Mouse (Mus musculus) forebrain, embryonic 11.5 days (tissue): Measurements from ENCODE around the gene Dock6. TPM values are rescaled to one million over a fixed set of nuclear protein-coding genes. Genes with fewer than 3 reads are reported as not detected.

Experiments used
- ATAC-seq: fragments of 200-750 bp; cut with Nextera tagmentation; replicated peaks from 2 replicates; pipeline ENCODE4 v1.8.0; 2017; ENCODE audit warnings: moderate TSS enrichment; ENCODE audit not compliant: low FRiP score
- DNase-seq: peaks from one replicate; pipeline ENCODE4 v3.0.0-alpha.2; 2017; ENCODE audit warnings: low spot score
- H3K27ac ChIP-seq: fragments of 300-500 bp; sonication (generic); 2 replicates; pipeline ENCODE4 v1.5.1; 2014; ENCODE audit warnings: low read depth, low read length
- H3K27me3 ChIP-seq: fragments of 300-500 bp; sonication (generic); 2 replicates; pipeline ENCODE4 v1.6.1; 2014; ENCODE audit warnings: mild to moderate bottlenecking, low read length, mixed read lengths; ENCODE audit not compliant: control insufficient read depth, insufficient read depth
- H3K36me3 ChIP-seq: fragments of 300-500 bp; sonication (generic); 2 replicates; pipeline ENCODE4 v1.6.1; 2014; ENCODE audit warnings: mild to moderate bottlenecking, low read length, moderate library complexity, mixed read lengths; ENCODE audit not compliant: control insufficient read depth, insufficient read depth
- H3K4me1 ChIP-seq: fragments of 300-500 bp; sonication (generic); replicated peaks from 2 replicates; pipeline ENCODE4 v1.6.1; 2014; ENCODE audit warnings: low read length, mixed read lengths; ENCODE audit not compliant: control insufficient read depth, insufficient read depth
- H3K4me2 ChIP-seq: fragments of 300-500 bp; sonication (generic); 2 replicates; pipeline ENCODE4 v1.6.1; 2014; ENCODE audit warnings: low read depth, mild to moderate bottlenecking, low read length, moderate library complexity, mixed read lengths; ENCODE audit not compliant: severe bottlenecking
- H3K4me3 ChIP-seq: fragments of 300-500 bp; sonication (generic); 2 replicates; pipeline ENCODE4 v1.5.1; 2014; ENCODE audit warnings: low read depth, low read length
- H3K9ac ChIP-seq: fragments of 300-500 bp; sonication (generic); 2 replicates; pipeline ENCODE4 v1.6.1; 2014; ENCODE audit warnings: low read length
- H3K9me3 ChIP-seq: fragments of 300-500 bp; sonication (generic); 2 replicates; pipeline ENCODE4 v1.6.1; 2016; ENCODE audit warnings: low read length, mixed read lengths; ENCODE audit not compliant: control insufficient read depth
- WGBS: fragments of 180-500 bp; shearing (Covaris S2); extraction: QIAGEN DNeasy Blood & Tissue Kit; methylation state at CpG from one replicate; pipeline ENCODE4 v1.1.7; 2014; 5-methylcytosine and 5-hydroxymethylcytosine counted together
- polyA plus RNA-seq: library from polyadenylated mRNA; unstranded; fragments of >200 nt; fragmentation: Nextera tagmentation; extraction: Ambion mirVana; gene quantifications from 2 replicates; pipeline ENCODE4 v1.2.1, GENCODE M21; 2014

Gene Dock6
- polyA plus RNA-seq, 1 experiment from 2014 or later = 27.5 TPM

GRCm38 (mm10) chr9:21808561-21808960 lies 43.9 kb downstream of the Dock6 start:
- WGBS = 61% methylated on average over 3 of the region's 3 CpGs

DNA sequence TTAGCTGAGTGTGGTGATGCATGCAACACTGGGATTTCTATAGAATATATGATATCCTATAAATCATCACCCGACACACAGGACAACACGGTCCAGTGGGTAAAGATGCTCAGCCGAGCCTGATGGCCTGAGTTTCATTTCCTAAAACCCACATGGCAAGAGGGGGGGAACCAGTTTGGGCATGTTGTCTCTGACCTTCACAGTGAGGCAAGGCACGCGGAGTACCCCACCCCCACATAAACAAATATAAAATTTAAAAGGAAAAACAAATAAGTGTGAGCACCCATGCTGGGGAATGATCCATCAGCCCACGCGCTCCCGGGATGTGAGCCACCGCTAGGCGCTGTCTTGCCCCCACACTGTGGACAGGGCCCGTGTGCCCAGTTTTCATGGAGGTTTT lies 45.5 kb downstream of the Dock6 start:
- DNase-seq (no peak), ATAC-seq (no peak)
- 90% methylated on average over 11 of the region's 11 CpGs for WGBS
- no peaks in the 10 kb centered on the region for H3K9me3 ChIP-seq
- H3K36me3 ChIP-seq = no peaks in the 10 kb centered on the region
- H3K4me2 ChIP-seq = no peak overlapping the region
- H3K9ac ChIP-seq = no peak overlapping the region
- no peak overlapping the region for H3K4me3 ChIP-seq
- H3K27me3 ChIP-seq = no peaks in the 10 kb centered on the region
- H3K4me1 ChIP-seq = 0 out of 2 replicates have a peak, but pooled peaks cover 2% of the 10 kb centered on the region
- no peak overlapping the region for H3K27ac ChIP-seq

More at GRCm38 (mm10) chr9:21808561-21808960, 43.9 kb downstream of the Dock6 start:
- no peak for ATAC-seq
- Histone ChIP-seq H3K4me2 (no peak overlapping the region), H3K9ac (no peak overlapping the region), H3K36me3 (no peaks in the 10 kb centered on the region), H3K27me3 (no peaks in the 10 kb centered on the region), H3K9me3 (no peaks in the 10 kb centered on the region), H3K4me1 (0 out of 2 replicates have a peak, but pooled peaks cover 2% of the 10 kb centered on the region), H3K4me3 (no peak overlapping the region), H3K27ac (no peak overlapping the region)
- DNase-seq = no peak

GRCm38 (mm10) chr9:21806363-21806762 lies 46.1 kb downstream of the Dock6 start:
- Histone ChIP-seq H3K4me1 (0 out of 2 replicates have a peak, but pooled peaks cover 2% of the 10 kb centered on the region), H3K27ac (no peak overlapping the region), H3K9me3 (no peaks in the 10 kb centered on the region), H3K9ac (no peak overlapping the region), H3K4me3 (no peak overlapping the region), H3K36me3 (no peaks in the 10 kb centered on the region), H3K4me2 (no peak overlapping the region), H3K27me3 (no peaks in the 10 kb centered on the region)
- no peak for DNase-seq
- no peak for ATAC-seq
- 70% methylated on average over 3 of the region's 3 CpGs for WGBS

GRCm38 (mm10) chr9:21803986-21804644 lies 48.3 kb downstream of the Dock6 start:
- H3K36me3 ChIP-seq = no peaks in the 10 kb centered on the region
- H3K9ac ChIP-seq = peak overlapping the region; percentile 29; the same call in 1 of the 2 replicates
- H3K27ac ChIP-seq = no peak overlapping the region
- 53% methylated on average over 13 of the region's 13 CpGs for WGBS
- no peaks in the 10 kb centered on the region for H3K27me3 ChIP-seq
- DNase-seq (peak; percentile 88), ATAC-seq (peak; percentile 94)
- H3K4me3 ChIP-seq = no peak overlapping the region
- H3K4me1 ChIP-seq = 0 out of 2 replicates have a peak, but pooled peaks cover 2% of the 10 kb centered on the region
- no peaks in the 10 kb centered on the region for H3K9me3 ChIP-seq
- H3K4me2 ChIP-seq = no peak overlapping the region

- no peaks in the 10 kb centered on the region for H3K36me3 ChIP-seq
- 88% methylated on average over 7 of the region's 7 CpGs for WGBS
- H3K4me1 ChIP-seq = 0 out of 2 replicates have a peak, but pooled peaks cover 5% of the 10 kb centered on the region
- no peak overlapping the region for H3K4me3 ChIP-seq
- H3K9ac ChIP-seq = no peak overlapping the region
- DNase-seq (no peak), ATAC-seq (no peak)
- no peak overlapping the region for H3K27ac ChIP-seq
- H3K27me3 ChIP-seq = no peaks in the 10 kb centered on the region
- no peak overlapping the region for H3K4me2 ChIP-seq
- no peaks in the 10 kb centered on the region for H3K9me3 ChIP-seq
These were observed 50.8 kb downstream of the Dock6 start for GRCm38 (mm10) chr9:21801591-21801990.

GRCm38 (mm10) chr9:21801121-21801520 lies 51.3 kb downstream of the Dock6 start:
- ATAC-seq = no peak
- 65% methylated on average over 7 of the region's 7 CpGs for WGBS
- H3K9me3 ChIP-seq = no peaks in the 10 kb centered on the region

DNA sequence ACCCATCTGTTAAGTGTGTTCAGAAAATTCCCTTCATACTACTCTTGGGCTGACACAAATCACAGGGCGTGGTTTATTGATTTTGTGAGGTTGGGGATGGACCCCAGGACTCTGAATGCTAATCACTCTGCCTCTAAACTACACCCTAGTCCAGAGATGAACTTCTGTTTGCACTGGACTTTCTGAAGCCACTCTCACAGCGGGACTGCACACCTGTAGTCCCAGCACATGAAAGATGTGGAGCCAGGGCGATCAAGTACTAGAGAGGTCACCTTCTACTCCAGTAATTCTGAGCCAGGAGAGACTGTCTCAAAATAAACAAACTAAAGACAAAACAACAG lies 53.5 kb downstream of the Dock6 start:
- WGBS = 62% methylated on average over 3 of the region's 3 CpGs
- Histone ChIP-seq H3K27ac (no peak overlapping the region), H3K4me3 (peak overlapping the region; percentile 52), H3K4me1 (peaks cover 6% of the 10 kb centered on the region; the same call in 1 of the 2 replicates), H3K9me3 (no peaks in the 10 kb centered on the region), H3K4me2 (peak overlapping the region; percentile 92; the same call in 1 of the 2 replicates), H3K27me3 (no peaks in the 10 kb centered on the region), H3K9ac (no peak overlapping the region; the same call in 1 of the 2 replicates), H3K36me3 (peaks cover 2% of the 10 kb centered on the region; the same call in 1 of the 2 replicates)
- DNase-seq (no peak), ATAC-seq (no peak)

More at GRCm38 (mm10) chr9:21801121-21801520, 51.3 kb downstream of the Dock6 start:
- no peaks in the 10 kb centered on the region for H3K27me3 ChIP-seq
- no peak overlapping the region for H3K4me2 ChIP-seq
- H3K27ac ChIP-seq = no peak overlapping the region
- no peaks in the 10 kb centered on the region for H3K36me3 ChIP-seq
- DNase-seq = no peak
- H3K4me3 ChIP-seq = no peak overlapping the region
- peaks cover 7% of the 10 kb centered on the region; the same call in 1 of the 2 replicates for H3K4me1 ChIP-seq
- no peak overlapping the region for H3K9ac ChIP-seq

DNA sequence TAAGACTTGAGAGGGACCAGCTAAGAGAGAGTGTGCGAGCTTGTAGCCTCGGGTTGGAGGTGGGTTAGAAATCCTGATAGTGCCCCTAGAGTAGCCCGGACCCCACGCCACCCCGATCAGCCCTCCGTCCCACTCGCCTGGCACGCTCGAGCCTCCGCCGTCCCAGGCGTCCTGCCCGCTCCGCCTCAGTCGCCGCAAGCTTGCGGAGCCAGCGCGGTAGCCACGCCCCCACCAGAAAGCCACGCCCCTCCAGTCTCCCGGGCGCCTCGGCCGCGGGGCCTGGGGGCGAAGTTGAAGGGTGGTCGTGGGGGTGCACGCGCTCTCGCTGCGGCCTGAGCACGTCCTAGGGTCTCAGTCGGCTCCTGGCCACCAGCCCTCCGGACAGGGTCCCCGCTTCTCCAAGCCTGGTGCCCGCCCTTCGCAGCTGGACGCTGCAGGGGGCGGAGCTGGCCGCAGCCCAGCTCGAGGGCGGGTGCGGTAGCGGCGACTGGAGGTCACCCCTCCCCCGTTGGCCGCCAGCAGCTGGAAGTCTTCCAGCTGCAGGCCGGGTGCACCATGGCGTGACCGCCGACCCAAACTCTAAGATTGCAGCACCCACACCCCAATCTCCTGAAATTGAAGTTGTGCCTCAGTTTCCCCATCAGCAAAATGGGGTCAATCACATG lies 54.0 kb downstream of the Dock6 start, which contains the start of gene Kank2:
TSS of gene Kank2 (minus strand) at position 400 of the 665 bp plus-strand sequence.
- Histone ChIP-seq H3K27ac (peak within 1 kb of the TSS; percentile 37), H3K36me3 (peaks cover 2% of the 10 kb centered on the region; the same call in 1 of the 2 replicates), H3K4me1 (peaks cover 6% of the 10 kb centered on the region; the same call in 1 of the 2 replicates), H3K27me3 (no peaks in the 10 kb centered on the region), H3K4me3 (peak within 1 kb of the TSS; percentile 52), H3K9ac (peak within 1 kb of the TSS; percentile 71), H3K4me2 (peak within 1 kb of the TSS; percentile 92), H3K9me3 (no peaks in the 10 kb centered on the region)
- ATAC-seq = peak; percentile 89
- under 1% methylated on average over 52 of the region's 52 CpGs for WGBS
- peak; percentile 95 for DNase-seq
